Mouse (Mus musculus): ENCODE results near the gene Hspa1b. TPM values are rescaled to one million over a fixed set of nuclear protein-coding genes. Genes with fewer than 3 reads are reported as not detected.
A peak's percentile ranks its signal among the peaks of the same experiment; 100 is the strongest.

Gene Hspa1b
- total RNA-seq, 4 experiments from 2014 or later = 13.2 to 31.7 (median 24.2) TPM

DNA sequence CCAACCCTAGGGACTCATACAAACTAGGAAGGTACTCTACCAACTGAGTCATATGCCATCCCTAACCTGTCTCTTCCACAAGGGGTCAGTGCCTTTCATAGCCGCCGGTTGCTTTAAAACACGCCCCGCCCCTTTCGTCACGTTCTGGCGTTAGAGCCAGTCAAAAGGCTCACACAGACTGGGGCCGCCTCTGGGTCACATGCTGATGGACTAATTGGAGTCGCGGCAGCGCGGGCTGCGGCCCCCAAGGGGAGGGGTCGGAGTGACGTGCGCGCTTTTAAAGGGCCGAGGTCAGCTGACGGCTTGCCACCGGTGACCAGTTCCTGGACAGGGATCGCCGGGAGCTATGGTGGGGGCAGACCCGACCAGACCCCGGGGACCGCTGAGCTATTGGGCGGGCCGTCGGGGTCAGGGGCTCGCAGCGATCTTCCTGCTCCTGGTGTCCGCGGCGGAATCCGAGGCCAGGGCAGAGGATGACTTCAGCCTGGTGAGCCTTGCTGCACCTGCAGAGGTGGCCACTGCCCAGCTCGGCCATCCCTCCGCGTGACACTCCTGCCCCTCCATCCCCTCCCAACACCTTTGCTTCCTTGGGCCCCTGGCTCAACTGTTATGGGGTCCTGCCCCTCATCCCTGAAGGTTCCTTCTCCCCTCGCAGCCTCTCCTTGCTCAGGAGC, 27.8 kb downstream of the Hspa1b start, which contains the start of gene Neu1:
Gene Neu1 (plus strand): TSS at position 193 of the 674 bp plus-strand sequence.
- peak; percentile 98 for DNase-seq (ENCODE audit: low spot score in 2 of 2)

DNA sequence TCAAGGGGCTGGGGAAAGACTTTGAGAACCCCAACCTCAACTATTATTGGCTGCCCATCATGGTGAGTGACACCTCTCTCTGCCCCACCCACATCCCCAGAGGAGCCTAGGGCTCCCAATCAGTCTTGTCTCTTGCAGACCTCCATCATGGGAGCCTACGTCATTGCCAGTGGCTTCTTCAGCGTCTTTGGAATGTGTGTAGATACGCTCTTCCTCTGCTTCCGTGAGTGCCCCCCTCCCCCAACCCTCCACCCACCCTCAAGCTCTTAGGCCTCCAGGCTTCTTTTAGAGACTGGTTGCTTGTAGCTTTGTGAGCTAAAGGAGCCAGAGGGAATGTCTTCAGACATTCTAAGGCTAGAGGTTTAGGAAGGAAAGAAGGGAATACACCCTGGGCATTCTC, 30.2 kb downstream of the Hspa1b start:
- no peak for DNase-seq (ENCODE audit: low spot score in 2 of 2)

DNA sequence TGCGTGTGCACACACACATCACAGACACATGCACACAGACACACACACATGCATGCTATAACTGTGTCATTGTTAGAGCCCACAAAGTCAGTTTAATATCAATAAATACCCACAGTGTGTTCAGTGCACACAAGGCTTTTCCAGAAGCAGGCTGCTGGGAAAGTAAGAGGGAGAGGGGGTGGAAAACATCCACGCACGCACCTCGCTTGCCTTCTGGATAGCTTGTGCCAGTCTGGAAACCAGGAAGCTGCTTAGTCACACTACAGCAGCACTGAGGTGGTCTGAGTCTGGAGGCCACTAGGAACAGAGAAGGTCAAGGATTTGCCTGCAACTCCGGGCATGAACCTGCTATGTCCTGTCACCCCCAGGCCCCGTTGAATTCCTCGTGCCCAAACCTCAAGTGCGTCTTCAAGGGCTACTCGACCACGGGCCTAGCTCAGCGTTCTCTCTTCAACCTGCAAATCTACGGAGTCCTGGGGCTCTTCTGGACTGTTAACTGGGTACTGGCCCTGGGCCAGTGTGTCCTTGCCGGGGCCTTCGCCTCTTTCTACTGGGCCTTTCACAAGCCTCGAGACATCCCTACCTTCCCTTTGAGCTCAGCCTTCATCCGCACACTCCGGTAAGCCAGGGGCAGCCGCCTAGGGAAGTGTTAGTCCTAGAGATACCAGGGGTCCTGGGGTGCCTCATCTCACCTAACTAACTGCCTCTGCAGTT, 31.6 kb downstream of the Hspa1b start:
- peak in 1 of 2 experiments; percentile 32 for DNase-seq (ENCODE audit: low spot score in 2 of 2)

DNA sequence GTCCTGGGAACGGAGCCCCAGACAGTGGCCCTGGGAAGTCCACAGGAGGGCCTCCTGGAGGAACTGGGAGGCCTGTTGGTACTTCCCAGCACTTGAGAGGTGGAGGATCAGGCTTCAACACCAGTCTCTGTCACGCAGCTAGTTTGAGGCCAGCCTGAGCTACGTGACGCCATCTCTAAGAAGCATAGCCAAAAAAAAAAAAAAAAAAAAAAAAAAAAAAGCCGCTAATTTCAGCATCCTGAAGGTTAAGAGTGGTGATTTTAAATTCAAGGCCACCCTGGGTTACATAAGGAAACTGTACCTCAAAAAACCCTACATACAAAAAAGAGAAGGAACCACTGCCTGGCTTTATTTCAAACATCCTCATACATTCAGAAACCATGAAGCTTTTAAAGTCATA, 34.8 kb downstream of the Hspa1b start:
- no peak for DNase-seq (ENCODE audit: low spot score in 2 of 2)

DNA sequence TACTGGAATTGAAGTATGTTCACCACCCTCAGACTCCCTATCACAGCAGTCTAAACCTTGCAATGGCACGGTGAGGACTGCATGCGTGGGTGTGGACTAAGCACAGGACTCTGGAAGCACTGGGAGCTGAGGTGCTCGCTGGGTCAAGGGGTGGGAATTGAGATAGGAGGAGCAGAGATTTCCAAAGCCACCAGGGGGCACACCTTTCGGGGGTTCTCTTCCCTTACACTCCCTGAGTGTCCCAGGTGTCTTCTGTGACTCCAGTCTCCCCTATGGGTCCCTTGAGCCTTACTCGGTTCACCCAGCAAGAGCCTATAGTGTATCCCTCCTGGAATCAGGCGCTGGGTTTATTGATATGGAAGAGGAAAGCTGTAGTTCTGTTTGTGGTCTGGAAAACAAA, 36.1 kb downstream of the Hspa1b start:
- DNase-seq (ENCODE audit: low spot score in 2 of 2) = no peak

DNA sequence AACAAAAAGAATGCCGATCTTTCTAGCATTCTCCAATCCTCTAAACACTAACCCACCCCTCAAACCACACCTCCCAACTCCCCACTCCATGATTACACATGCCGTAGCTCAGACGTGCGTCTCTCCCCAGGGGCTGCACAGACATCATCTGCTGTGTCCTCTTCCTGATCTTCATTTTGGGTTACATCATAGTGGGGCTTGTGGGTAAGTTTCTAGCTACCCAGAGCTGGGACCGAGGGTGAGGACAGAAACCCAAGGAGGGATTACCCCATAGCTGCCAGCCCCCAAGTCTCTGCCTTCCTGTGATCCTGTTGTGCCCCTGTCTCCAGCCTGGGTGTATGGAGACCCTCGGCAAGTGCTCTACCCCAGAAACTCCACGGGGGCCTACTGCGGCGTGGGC, 41.9 kb downstream of the Hspa1b start:
- no peak for DNase-seq (ENCODE audit: low spot score in 2 of 2)

DNA sequence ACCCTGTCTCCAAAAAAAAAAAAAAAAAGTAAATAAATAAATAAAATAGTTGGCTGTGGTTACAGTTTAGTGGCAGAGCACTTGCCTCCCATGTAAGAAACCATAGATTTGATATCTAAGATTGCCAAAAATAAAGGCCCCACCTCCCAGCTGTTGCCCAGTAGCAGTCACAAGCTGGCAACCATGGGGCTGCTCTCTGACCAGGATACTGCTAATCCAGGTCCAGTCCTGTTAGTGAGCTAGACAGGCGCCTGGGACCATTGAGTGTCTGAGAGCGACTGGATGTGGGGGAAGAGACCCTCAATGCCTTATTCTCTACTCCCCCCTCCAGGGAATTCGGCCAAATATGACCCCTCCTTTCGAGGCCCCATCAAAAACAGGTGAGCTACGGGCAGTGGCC, 42.7 kb downstream of the Hspa1b start:
- no peak for DNase-seq (ENCODE audit: low spot score in 2 of 2)

DNA sequence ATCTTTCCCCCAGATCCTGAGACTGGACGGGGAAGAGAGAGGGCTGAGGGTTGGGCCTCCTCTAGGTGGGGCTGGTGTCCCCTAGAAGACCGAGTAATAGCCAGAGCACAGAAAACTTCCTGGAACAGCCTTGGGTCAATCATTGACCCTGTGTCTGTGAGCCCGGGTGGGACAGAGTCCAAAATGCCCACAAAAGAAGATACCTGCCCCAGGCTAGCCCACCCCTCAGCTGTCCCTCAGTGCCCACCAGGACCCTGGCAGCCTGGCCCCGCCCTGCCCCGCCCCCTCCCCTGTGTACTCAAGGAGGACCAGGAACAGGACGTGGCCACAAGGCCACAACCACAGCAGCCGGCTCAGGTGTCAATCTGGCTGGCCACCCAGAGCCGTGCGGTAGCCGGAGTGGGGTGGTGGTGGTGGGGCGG, 43.6 kb downstream of the Hspa1b start:
- DNase-seq (ENCODE audit: low spot score in 2 of 2) = no peak

DNA sequence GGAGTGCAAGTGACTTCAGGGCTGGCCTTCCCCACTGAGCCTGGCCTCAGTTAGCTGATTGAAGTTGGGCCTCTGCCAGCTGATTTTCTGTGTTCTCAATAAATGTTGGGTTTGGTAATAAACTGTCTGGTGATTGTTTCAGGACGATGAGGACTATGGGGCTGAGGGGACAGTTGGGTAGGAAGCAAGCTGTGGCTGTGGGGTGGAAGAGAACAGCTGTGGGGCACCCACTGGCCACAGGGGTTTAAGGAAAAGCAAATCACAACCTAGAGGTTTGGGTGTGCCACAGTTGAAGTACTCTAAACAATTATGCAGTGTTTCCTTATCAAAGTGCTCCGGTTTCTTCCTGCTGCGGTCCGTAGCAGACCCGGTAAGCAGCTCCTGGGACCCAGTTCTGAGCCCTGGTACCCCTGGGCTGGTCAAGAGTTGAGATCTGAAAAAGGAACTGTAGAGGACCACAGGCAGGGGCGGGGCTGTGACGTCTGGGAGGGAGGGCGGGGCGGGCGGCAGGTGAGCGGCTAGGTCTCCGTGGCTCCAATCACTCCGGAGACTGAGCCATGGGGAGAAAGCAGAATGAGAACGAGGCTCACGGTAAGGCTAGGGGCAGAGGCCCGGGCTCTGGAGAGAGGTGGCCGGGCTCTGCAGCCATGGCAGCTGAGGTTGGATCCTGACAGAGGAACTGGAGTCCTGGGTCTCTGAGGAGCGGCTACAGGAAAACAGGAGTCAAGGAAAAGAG, 44.9 kb downstream of the Hspa1b start, which contains the start of gene Slc44a4:
Gene Slc44a4 (plus strand): TSS at position 537 of the 736 bp plus-strand sequence.
- DNase-seq (ENCODE audit: low spot score in 2 of 2) = no peak

DNA sequence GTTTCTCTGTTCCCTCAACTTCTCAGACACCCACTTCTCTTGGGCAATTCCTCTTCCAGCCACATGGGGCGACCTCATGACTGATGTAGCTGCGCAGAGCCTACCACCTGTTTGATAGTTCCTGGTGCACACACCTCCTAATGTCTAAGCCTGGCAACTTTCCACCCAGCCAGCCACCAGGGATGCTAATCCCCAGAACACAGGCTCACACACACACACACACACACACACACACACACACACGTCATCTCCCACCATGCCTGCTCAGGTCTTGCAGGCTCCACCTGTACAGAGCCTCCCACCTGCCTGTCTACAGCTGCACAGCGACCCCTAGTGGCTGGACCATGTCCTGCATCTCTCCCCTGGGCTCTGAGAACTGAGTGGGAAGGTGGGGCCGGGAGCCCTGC, 47.1 kb downstream of the Hspa1b start:
- peak in 1 of 2 experiments; percentile 58 for DNase-seq (ENCODE audit: low spot score in 2 of 2)

DNA sequence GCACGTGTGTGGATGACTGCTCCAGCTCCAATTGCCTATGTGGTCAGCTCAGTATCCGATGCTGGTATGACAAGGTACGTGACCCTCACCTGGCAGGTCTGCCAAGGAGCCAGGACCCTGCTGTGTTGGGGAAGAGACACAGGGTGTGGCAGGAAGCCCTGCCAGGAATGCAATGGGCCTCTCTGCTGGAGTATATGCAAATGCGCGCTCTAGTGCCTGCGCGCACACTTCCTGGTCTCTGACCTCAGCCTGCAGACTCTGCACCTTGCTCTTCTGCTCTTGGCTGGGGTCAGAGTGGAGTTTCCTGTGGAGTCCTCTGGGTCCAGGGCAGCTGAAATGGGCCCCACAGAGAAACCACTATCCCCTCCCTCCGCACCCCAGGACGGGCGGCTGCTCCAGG, 48.1 kb downstream of the Hspa1b start:
- DNase-seq (ENCODE audit: low spot score in 2 of 2) = no peak

Other genes with a start within 250 kb of the Hspa1b start
- gene C4b, start 215.4 kb downstream of the Hspa1b start, total RNA-seq (2022) = 100 to 1,000 TPM in 2 of 4 experiments, 10 to 100 TPM in 2; 45.7 to 391 (median 199) TPM
- gene Cyp21a1, start 154.7 kb downstream of the Hspa1b start, total RNA-seq (2022) = 1 to 10 TPM; 2.7 to 3.2 (median 3.0) TPM
- gene Stk19, start 122.3 kb downstream of the Hspa1b start, total RNA-seq (2022) = 10 to 100 TPM; 52.3 to 70.3 (median 58.1) TPM
- 10 to 100 TPM; 33.0 to 42.4 (median 34.4) TPM for gene Dxo, start 122.2 kb downstream of the Hspa1b start, total RNA-seq (2022)
- gene Skiv2l, start 109.0 kb downstream of the Hspa1b start, total RNA-seq (2022) = 10 to 100 TPM; 67.1 to 77.5 (median 71.5) TPM
- gene Nelfe, start 108.8 kb downstream of the Hspa1b start, total RNA-seq (2022) = 10 to 100 TPM; 33.2 to 41.3 (median 40.8) TPM
- under 1 TPM; 0.17 to 0.31 (median 0.18) TPM for gene Cfb, start 96.7 kb downstream of the Hspa1b start, total RNA-seq (2022)
- gene Zbtb12, start 79.8 kb downstream of the Hspa1b start, total RNA-seq (2022) = 10 to 100 TPM in 2 of 4 experiments, 1 to 10 TPM in 2; 8.3 to 10.2 (median 9.3) TPM
- not detected for gene Gm20547, start 77.2 kb downstream of the Hspa1b start, total RNA-seq (2022)
- 1 to 10 TPM; 3.1 to 4.4 (median 4.3) TPM for gene C2, start 61.0 kb downstream of the Hspa1b start, total RNA-seq (2022)
- 100 to 1,000 TPM; 186 to 199 (median 189) TPM for gene Ehmt2, start 60.8 kb downstream of the Hspa1b start, total RNA-seq (2022)
- under 1 TPM; 0.14 to 0.41 (median 0.34) TPM for gene Slc44a4, start 44.8 kb downstream of the Hspa1b start, total RNA-seq (2022)
- 10 to 100 TPM; 38.3 to 46.8 (median 41.7) TPM for gene Neu1, start 28.0 kb downstream of the Hspa1b start, total RNA-seq (2022)
- gene Gm20481, start 10.7 kb upstream of the Hspa1b start, total RNA-seq (2022) = not detected
- gene Hspa1a, start 12.9 kb upstream of the Hspa1b start, total RNA-seq (2022) = 10 to 100 TPM; 14.3 to 24.2 (median 19.4) TPM
- under 1 TPM; 0.23 to 0.45 (median 0.31) TPM for gene Hspa1l, start 13.5 kb upstream of the Hspa1b start, total RNA-seq (2022)
- gene Lsm2, start 22.6 kb upstream of the Hspa1b start, total RNA-seq (2022) = 10 to 100 TPM; 13.1 to 19.1 (median 16.9) TPM
- 10 to 100 TPM; 49.9 to 58.8 (median 51.3) TPM for gene Vars, start 41.7 kb upstream of the Hspa1b start, total RNA-seq (2022)
- gene Vwa7, start 57.3 kb upstream of the Hspa1b start, total RNA-seq (2022) = under 1 TPM; 0.14 to 0.90 (median 0.56) TPM
- under 1 TPM in 2 of 4 experiments, not detected in 2; 0.76 to 0.95 TPM for gene Sapcd1, start 68.8 kb upstream of the Hspa1b start, total RNA-seq (2022)
- gene Msh5, start 87.5 kb upstream of the Hspa1b start, total RNA-seq (2022) = 1 to 10 TPM; 1.1 to 2.1 (median 1.4) TPM
- 10 to 100 TPM in 2 of 4 experiments, 1 to 10 TPM in 2; 9.2 to 27.8 (median 15.9) TPM for gene Clic1, start 90.7 kb upstream of the Hspa1b start, total RNA-seq (2022)
- 10 to 100 TPM in 3 of 4 experiments, 1 to 10 TPM in 1; 8.8 to 20.3 (median 14.9) TPM for gene Ddah2, start 99.8 kb upstream of the Hspa1b start, total RNA-seq (2022)
- gene Ly6g6c, start 106.2 kb upstream of the Hspa1b start, total RNA-seq (2022) = not detected
- under 1 TPM in 1 of 4 experiments, not detected in 3; 0.48 TPM for gene Mpig6b, start 106.9 kb upstream of the Hspa1b start, total RNA-seq (2022)
- gene Ly6g6e, start 117.7 kb upstream of the Hspa1b start, total RNA-seq (2022) = 1 to 10 TPM; 4.6 to 7.1 (median 5.6) TPM
- 1 to 10 TPM; 1.4 to 2.9 (median 2.2) TPM for gene Ly6g6d, start 118.8 kb upstream of the Hspa1b start, total RNA-seq (2022)
- 1 to 10 TPM in 1 of 4 experiments, under 1 TPM in 2, not detected in 1; 0.41 to 1.0 (median 0.89) TPM for gene Ly6g6f, start 126.4 kb upstream of the Hspa1b start, total RNA-seq (2022)
- gene Abhd16a, start 130.0 kb upstream of the Hspa1b start, total RNA-seq (2022) = 100 to 1,000 TPM in 3 of 4 experiments, 10 to 100 TPM in 1; 96.2 to 115 (median 106) TPM
- gene Ly6g5c, start 149.0 kb upstream of the Hspa1b start, total RNA-seq (2022) = not detected
- gene Ly6g5b, start 156.2 kb upstream of the Hspa1b start, total RNA-seq (2022) = under 1 TPM; 0.27 to 0.83 (median 0.63) TPM
- 10 to 100 TPM; 17.6 to 19.2 (median 18.0) TPM for gene Gpank1, start 162.2 kb upstream of the Hspa1b start, total RNA-seq (2022)
- 100 to 1,000 TPM; 176 to 194 (median 189) TPM for gene Csnk2b, start 162.8 kb upstream of the Hspa1b start, total RNA-seq (2022)
- gene D17H6S53E, start 167.1 kb upstream of the Hspa1b start, total RNA-seq (2022) = 10 to 100 TPM; 27.6 to 31.6 (median 30.9) TPM
- gene Apom, start 172.8 kb upstream of the Hspa1b start, total RNA-seq (2022) = not detected
- gene Bag6, start 175.9 kb upstream of the Hspa1b start, total RNA-seq (2022) = 100 to 1,000 TPM; 291 to 311 (median 298) TPM
- gene Prrc2a, start 205.7 kb upstream of the Hspa1b start, total RNA-seq (2022) = 100 to 1,000 TPM; 302 to 328 (median 308) TPM
- gene Aif1, start 216.8 kb upstream of the Hspa1b start, total RNA-seq (2022) = 10 to 100 TPM in 2 of 4 experiments, 1 to 10 TPM in 2; 6.3 to 45.4 (median 25.7) TPM
- 10 to 100 TPM in 1 of 4 experiments, 1 to 10 TPM in 3; 5.0 to 13.2 (median 7.1) TPM for gene Lst1, start 229.2 kb upstream of the Hspa1b start, total RNA-seq (2022)
- gene Ltb, start 235.2 kb upstream of the Hspa1b start, total RNA-seq (2022) = 1 to 10 TPM in 1 of 4 experiments, under 1 TPM in 3; 0.53 to 1.4 (median 0.71) TPM
- under 1 TPM in 1 of 4 experiments, not detected in 3; 0.29 TPM for gene Tnf, start 242.8 kb upstream of the Hspa1b start, total RNA-seq (2022)
- under 1 TPM; 0.32 to 0.89 (median 0.67) TPM for gene Lta, start 246.1 kb upstream of the Hspa1b start, total RNA-seq (2022)

Measured in layer of hippocampus, adult 8-10 months (tissue).